Mouse (Mus musculus) layer of hippocampus, postnatal 10 days (tissue): ENCODE results near the gene Cux2. TPM values are rescaled to one million over a fixed set of nuclear protein-coding genes. Genes with fewer than 3 reads are reported as not detected.

Experiments used
- DNase-seq, 2 experiments: peaks; one replicate each; pipeline ENCODE4 v3.0.0; 2021; ENCODE audit warnings: low spot score in 2 of 2
- long read RNA-seq: library from polyadenylated mRNA; stranded (forward); transcript quantifications from one replicate; pipeline ENCODE4 v2.0.0, GENCODE M21; 2023
- total RNA-seq, 2 experiments: library from RNA; stranded (reverse); gene quantifications; 2 replicates each; pipeline ENCODE4 v1.2.3; 2021

Gene Cux2
- total RNA-seq, result 10 to 100 TPM; 35.5 to 40.1 TPM
- long read RNA-seq, partial matches to known transcripts, result 9 of 9 reads
- long read RNA-seq, other reads (novel, unspliced or antisense), result 0 of 9 reads

DNA sequence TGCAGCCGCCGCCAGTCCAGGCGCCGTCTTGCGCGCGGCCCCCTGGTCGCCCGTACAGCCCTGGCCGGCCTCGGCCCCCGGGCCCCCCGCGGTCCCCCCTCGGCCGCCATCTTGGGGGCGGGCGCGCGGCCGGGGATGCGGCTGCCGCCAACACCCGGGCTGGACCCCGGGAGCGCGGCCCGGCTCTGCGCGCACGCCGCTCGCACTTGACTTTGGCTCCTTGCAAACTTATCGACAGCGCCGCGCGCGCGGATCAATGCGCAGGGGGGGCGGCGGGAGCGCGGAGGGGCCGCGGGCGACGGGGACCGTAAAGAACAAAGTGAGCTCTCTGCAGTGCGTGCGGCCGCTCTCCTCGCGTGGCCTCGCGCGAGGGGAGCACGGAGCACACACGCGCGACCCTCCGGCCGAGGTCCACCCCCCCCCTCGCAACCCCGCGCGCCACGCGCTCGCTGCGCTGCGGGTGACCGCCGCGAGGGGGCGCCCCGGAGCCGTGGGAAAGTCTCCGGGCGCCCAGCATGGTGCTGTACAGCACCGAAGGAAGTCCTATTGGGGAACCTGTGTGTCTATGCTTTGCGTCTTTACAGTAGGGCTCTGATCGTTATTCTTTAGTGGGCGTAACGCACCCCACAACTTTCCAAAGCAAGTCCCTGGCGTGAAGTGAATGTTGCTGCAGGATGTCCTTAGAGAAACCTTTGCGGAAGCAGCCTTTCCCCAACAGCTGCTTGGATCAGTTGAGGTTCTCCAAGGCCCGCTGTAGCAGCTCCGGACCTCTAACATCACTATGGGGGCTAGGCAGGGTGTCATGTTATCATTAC is at the start of gene Cux2:
Gene Cux2 (minus strand): TSS at position 86 of the 815 bp plus-strand sequence.
- DNase-seq, result peak; percentile 69 to 74

DNA sequence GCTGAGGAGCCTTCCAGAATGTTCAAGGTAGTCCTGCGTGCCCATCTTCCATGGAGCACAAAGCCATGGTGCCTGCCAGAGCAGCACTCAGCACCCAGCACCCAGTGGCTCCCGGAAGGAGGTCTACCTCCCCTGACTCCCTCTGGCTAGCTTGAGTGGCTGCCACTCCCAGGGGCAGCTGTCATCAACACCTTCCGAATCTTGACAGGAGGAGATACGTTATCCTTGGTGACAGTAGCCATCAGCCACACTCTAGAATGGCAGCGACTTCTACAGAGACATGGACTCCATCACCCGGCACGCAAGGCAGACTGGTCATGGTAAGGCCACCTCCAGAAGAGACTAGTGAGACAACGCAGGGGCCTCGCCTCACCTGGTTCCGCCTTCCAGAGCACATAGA is 44.5 kb upstream of the Cux2 start:
- DNase-seq, result no peak

DNA sequence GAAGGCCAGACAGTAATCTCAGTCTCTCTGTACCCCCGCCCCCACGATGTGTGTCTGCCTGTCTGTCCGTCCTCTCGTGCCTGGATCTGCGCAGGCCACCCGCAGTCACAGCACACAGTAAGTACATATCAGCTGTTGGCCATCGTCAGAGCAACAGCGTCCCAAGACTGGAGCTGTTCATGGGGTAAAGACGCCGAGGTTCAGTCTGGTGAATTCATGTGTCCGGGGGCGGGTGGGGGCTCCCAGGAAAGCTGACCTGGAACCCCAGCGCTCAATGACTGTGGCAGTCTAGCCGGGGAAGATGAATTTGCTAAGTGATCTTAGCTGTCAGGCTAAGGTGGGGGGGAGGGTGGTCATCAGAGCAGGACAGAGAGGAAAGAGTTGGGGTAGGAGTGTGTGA is 43.8 kb upstream of the Cux2 start:
- no peak for DNase-seq

DNA sequence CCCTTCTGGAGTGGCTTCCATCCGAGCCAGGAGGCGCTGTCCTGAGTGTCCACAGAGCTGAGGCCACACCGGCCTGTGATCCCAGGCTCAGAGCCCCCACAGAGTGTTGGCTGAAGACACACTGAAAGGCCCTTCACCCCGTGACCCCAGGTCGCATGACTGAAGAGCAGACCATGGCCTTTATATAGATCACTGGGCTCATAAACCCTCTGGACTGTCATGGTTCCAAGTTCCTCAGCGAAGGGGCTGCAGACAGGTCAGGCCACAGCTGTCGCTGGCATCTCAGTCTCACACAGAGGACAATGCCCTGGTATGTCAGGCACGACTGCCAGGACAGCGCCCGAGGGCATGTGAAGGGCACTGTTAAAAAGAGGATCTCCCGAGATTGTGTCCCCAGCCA is 42.9 kb upstream of the Cux2 start:
- no peak for DNase-seq

DNA sequence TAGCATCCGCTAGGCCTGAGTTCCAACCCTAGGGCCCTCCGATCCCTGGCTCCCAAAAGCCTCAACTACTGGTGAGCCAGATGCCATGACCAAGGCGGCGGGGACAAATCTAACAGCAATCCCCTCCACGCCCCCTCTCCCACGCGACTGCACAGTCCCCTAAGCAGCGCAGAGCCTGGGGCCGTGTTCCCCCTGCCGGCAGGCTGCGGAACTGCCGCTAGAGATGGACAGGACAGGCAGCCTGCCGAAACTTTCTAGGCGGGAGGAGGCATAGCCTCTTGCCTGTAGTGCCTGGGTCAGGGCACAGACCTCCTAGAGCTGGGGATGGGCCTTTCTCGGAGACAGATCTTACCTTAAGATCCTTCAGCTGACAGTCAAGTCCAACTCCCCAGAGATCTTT is 41.2 kb upstream of the Cux2 start:
- peak; percentile 58 to 69 for DNase-seq

DNA sequence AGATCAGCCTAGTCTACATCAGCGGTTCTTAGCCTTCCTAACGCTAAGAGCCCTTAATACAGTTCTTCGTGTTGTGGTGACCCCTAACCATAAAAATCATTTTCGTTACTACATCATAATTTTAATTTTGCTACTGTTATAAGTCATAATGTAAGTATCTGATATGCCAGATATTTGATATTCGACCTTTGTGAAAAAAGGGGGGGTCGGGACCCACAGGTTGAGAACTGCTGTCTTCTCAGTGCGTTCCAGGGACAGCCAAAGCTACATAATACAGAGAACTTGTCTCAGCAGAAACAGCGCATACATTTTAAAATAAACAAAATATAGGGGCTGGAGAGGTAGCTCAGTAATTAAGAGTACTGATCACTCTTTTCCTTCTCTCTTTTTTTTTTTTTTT is 39.8 kb upstream of the Cux2 start:
- DNase-seq, result no peak

DNA sequence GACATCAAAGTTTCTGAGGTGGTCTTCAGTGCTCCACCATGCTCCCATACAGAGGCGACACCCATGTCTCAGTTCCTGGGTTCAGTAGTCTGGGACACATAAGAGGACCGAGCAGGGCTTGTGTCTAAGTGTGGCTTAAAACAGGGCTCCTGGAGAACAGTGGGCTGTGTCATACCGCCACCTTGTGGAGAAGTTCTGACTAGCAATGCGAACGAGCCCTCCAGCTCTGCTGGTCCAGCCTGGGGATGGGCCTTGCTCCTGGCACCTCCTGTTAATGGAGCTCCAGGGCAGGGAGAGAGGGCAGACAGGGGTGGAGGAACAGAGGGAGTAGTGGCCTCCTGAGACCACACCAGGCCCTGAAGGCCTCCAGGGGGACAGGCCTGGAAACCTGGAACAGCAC is 39.0 kb upstream of the Cux2 start:
- peak; percentile 95 to 97 for DNase-seq

DNA sequence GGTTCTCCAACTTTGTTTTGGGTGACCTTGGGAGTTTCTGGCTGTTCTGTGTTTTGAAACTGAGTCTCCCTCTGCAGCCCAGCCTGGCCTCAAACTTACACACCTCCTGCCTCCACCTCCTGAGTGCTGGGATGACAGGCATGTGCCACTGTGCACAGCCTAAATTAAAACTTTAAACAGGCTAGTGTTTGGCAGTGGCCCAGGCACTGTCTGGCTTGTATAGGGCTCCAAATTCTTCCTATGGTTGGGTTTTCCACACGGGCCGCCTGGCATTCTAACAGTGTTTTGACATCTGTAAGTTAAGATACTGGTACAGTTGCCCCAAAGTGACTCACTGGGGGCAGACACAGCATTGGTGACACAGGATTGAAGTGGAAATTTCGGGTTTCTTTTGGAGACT is 36.2 kb upstream of the Cux2 start:
- DNase-seq, result no peak

DNA sequence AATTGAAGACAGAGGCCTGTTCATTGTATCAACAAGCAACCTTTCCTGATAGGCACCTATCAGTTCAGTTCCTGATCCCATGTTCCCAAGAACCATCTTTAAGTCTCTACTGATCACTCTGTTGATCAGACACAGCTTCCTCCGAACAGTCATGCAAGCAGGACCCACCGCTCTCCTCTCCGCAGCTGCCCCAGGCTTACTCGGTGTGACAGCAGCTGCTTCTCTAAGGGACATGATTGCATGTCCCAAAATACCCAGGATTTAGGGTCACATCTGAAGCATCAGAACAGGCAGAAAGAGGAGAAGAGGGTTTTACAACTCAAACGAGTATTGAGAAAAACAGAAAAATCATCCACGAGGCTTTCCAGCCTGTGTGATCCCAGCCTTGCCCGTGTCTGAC is 35.4 kb upstream of the Cux2 start:
- no peak for DNase-seq

DNA sequence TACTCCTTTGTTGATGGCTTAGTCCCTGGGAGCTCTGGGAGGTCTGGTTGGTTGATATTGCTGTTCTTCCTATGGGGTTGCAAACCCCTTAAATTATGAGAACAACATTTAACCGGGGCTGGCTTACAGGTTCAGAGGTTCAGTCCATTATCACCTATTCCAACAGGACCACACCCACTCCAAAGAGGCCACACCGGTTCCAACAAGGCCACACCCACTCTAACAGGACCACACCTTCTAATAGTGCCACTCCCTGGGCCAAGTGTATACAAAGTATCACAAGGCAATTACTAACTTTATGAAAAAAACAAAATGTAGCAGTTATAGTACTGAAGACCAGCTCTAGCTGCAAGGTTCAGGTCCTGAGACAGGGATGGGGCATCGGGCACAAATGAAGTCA is 34.6 kb upstream of the Cux2 start:
- DNase-seq, result no peak

DNA sequence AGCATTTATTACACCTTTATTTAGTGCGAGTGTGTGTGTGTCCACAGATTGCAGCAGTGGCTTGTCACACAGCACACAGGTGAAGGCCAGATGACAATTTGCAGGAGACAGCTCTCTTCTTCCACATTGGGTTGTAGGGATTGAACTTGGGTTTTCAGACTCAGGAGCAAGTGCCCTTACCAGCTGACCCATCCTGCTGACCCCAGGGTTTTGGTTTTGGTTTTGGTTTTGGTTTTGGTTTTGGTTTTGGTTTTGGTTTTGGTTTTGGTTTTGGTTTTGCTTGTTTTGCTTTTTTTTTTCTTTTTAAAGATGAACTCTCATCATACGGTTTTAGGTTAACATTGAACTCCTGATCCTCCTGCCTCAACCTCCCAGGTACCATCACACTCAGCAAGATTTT is 33.4 kb upstream of the Cux2 start:
- DNase-seq, result no peak

DNA sequence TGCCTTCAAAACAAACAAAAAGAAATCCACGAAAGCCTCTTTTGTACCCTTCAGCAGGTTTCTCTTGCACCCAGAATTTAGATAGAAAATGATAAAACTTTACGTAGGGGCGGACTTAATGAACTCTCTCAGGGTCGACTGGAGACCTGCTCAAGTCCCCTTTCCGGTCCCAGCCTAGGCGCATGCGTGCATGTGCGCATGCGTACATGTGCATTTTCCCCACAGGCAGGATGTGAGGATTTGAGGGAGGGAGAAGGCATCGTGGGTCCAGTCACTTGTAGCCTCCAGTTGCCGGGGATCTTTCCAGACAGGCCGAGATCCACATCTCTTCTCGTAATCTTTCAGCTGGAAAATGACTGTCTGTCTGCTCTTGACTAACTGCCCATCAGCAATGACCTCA is 31.6 kb upstream of the Cux2 start:
- no peak for DNase-seq

DNA sequence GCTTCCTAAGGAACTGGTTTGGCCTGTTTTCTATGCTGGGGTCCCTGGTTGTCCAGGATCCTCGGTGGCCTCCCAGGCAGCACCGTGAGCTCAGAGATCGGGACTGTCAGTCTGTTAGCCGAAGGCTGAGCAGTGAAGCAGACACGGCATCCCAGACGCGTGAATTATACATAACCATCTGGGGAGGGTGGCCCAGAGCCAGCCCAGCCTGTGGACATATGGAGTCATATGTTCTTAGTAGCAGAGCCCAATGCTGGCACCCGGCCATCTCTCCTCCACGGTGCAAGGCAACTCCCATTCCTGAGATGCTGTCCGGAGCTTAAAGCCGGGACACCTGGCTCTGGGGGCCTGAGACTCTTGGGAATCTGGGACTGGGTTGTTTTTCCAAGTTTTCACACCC is 31.0 kb upstream of the Cux2 start:
- DNase-seq, result peak; percentile 73 to 78

DNA sequence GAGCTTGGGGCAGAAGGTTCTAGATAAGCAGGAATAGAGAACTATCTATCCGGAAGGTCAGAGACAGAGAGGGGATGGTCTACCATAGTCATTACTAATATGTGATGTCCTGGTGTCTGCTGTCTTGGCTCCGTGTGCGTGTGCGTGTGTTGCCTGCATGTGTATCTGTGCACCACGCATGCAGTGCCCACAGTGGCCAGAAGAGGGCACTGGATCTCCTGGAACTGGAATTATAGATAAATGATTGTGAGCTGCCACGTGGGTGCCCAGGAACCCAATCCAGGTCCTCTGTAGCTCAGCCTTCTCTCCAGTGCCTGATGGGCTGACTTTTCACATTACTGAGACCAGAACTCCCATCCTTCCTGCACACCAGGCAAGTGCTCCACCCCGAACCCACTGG is 29.9 kb upstream of the Cux2 start:
- no peak for DNase-seq

DNA sequence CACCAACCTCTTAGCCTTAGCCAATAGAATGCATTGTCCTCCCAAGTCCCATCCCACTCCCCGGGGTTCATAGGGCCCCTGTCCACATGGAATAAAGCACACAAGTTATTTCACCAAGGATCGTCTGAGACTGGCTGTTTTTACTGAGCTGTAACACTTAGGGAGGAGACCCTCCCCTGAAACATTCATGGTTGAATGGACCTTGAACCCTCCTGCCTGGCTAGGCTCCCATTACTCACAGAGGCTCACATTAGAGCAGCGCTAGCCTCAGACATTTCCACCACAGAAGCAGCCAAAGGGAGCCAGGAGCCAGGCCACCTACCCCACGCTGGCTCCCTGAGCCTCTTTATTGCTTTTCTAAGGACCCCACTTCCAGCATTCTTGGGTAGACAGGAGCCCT is 27.3 kb upstream of the Cux2 start:
- DNase-seq, result no peak

DNA sequence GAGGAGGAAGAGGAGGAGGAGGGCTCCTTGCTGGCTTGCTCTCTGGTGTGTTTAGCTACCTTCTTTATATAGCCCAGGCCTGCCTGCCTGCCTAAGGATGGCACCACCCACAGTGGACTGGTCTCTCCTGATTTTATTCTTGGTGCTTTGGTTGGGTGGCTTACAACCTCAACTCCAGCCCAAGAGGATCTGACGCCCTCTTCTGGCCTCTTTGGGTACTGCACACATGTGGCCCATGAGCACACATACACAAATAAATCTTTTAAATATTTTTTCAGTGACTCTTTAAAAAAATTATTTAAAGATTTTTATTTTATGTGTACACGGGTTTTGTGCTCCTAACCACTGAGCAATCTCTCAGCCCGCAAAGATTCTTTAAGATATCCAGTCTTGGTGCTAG is 25.8 kb upstream of the Cux2 start:
- no peak for DNase-seq

DNA sequence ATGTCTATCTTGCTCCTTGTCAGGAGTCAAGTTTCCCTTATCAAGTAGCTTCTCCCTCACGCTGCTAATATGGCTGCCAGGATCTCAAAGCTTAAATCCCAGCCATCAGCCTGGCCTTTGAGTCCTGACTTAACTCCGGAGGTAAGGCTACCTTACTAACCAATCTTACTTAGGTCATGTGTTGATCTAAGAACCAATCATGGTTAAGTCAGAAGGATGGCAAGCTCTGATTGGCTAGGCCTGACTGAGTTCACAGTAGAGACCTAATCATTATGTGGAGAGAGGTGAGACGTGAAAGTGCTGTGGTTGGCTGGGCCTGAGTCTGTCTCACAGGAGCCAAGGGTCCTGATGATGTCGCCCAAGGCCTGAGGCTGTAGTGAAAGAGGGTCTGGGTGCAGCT is 22.1 kb upstream of the Cux2 start:
- DNase-seq, result no peak

DNA sequence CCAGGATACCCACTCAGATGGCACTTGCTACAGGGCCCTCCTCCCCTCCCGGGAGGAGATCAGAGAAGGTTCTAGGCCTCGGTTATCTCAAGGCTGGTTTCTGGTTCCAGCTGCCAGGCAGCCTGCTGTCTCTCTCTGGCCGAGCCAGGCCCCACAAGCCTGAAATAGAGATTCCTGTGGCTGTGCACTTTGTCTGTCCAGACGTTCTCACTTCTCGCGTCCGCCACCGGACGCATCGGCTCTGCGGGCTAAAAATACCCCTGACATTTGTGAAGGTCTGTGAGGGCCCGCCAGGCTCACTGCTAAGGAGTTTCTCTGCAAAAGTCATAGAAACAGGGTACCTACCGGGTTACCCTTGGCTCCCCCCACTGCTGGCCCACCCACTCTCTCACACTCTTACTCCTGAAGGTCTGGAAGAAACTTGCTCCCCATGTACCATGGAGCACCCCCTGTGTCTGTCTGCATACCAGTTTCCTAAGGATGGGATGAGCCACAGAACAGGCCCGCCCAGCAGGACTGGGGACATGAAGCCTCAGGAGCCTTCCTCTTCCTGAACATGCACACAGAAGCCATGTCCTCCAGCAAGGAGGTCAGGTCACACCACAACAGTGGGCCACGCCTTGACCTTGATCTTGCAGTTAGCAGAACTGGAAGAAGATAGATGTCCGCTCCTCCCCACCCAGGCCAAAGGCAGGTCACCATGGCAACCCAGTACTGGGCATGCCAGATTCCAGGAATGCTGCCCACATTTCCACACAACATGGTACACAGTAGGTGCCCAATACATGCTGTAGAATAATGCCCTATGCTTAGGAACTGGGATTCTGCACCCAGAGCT is 21.3 kb upstream of the Cux2 start:
- no peak for DNase-seq

DNA sequence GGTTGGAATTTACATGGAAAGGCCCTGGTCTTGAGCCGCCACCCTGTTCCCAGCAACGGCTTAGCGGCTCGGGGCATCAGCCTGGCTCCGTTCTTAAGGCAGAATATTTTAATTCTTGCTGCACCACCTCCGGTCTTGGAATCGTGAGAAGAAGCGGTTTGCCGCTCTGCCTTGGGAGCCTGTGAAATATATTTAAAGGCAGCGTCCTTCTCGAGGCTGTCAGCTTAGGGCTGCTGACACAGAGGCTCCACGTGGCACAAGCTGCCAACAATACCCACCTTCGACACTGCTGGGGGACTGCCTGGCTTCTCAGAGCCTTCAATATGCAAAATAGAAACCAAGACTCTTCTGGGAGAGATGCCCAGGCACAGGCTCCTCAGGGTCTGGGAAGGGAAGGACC is 18.7 kb upstream of the Cux2 start:
- no peak for DNase-seq

DNA sequence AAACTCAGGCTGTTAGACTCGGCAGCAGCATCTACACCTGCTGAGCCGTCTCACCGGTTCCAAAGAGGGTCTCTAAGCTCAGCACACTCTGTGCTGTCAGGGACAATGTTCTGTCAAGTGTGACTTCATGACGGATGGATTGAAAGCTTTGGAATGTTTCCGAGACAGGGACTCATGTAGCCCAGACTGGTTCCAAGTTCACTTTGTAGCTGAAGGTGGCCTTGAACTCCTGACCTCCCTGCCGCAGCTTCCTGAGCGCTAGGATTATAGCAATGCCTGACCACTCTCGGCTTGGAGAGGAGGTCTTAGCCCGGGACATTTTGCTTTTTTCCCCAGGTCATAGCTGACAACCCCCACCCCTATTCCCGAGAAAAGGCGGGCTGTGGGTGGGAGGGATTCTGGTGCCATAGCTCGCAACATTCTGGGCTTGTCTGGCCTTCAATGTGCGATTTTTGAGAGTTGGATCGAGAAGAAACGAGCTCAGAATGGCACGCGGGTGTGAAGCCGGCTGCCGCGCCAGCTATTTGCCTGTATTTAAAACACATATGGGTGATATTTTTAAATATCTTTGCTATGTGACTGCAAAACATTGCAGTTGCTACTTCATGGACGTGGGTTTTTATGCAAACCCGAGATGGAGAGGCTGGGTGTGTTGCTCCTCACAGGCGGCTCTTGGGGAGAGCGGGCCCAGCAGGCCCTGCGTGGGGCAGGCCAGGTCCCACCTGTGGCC is 13.5 kb upstream of the Cux2 start:
- no peak for DNase-seq

DNA sequence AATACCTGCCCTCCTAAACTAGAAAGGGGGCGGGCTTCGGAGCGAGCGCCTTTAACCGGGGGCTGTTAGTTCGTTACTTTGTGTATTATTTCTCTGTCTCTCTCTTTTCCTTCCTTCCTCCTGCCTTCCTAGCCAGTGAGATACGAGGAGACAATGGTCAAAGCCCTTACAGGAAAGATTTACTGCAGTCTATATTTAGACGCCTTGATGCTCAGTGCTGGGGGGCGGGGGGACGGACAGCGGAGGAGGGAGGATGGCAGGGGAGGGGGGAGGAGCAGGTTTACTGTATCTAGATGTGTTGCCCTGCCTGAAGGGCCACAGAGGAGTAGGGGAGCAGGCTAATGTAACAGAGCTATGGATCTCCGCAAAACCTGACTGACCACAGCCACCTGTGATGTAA is 12.6 kb upstream of the Cux2 start:
- no peak for DNase-seq
